Mouse (Mus musculus) cortical plate, adult 2 months (tissue): ENCODE results near the gene Sun5. TPM values are rescaled to one million over a fixed set of nuclear protein-coding genes. Genes with fewer than 3 reads are reported as not detected.
"Not testable (repeated sequence)": the region's sequence is repeated elsewhere in the genome, so short reads cannot be mapped to it uniquely, and the experiment has no call there.

Source experiments
- H3K27ac ChIP-seq: fragments of 200-500 bp; 2 replicates; pipeline ENCODE4 v1.5.1; 2012; ENCODE audit warnings: low read length, control low read depth, inconsistent platforms; ENCODE audit not compliant: insufficient read depth
- H3K4me1 ChIP-seq: fragments of 200-500 bp; 2 replicates; pipeline ENCODE4 v1.6.1; 2011; ENCODE audit warnings: low read length; ENCODE audit not compliant: control insufficient read depth, insufficient read depth
- H3K4me3 ChIP-seq: fragments of 200-500 bp; 2 replicates; pipeline ENCODE4 v1.5.1; 2011; ENCODE audit warnings: mild to moderate bottlenecking, low read length, control low read depth; ENCODE audit not compliant: insufficient read depth
- CTCF ChIP-seq: fragments of 200-500 bp; IDR thresholded peaks from 2 replicates; pipeline ENCODE4 v1.5.1; 2011; ENCODE audit warnings: mild to moderate bottlenecking, control low read depth, low read length; ENCODE audit not compliant: insufficient read depth; ENCODE audit errors: extremely low read depth
- POLR2A ChIP-seq: fragments of 200-500 bp; IDR thresholded peaks from 2 replicates; pipeline ENCODE4 v1.6.1; 2011; ENCODE audit warnings: mild to moderate bottlenecking, low read length, control low read depth; ENCODE audit not compliant: insufficient read depth; ENCODE audit errors: extremely low read depth
- polyA plus RNA-seq: library from polyadenylated mRNA; depleted of rRNA; stranded (reverse); fragments of >200 nt; gene quantifications from 2 replicates; pipeline ENCODE4 v1.2.3, GENCODE M21; 2012

Sun5 gene
- polyA plus RNA-seq, 1 experiment: not detected

- Histone ChIP-seq H3K4me1 (no peaks in the 10 kb centered on the region), H3K27ac (no peak overlapping the region), H3K4me3 (no peak overlapping the region)
- TF ChIP-seq POLR2A: no peak
Measured at GRCm38 (mm10) chr2:153859581-153859980, 11.3 kb downstream of the Sun5 start.

DNA sequence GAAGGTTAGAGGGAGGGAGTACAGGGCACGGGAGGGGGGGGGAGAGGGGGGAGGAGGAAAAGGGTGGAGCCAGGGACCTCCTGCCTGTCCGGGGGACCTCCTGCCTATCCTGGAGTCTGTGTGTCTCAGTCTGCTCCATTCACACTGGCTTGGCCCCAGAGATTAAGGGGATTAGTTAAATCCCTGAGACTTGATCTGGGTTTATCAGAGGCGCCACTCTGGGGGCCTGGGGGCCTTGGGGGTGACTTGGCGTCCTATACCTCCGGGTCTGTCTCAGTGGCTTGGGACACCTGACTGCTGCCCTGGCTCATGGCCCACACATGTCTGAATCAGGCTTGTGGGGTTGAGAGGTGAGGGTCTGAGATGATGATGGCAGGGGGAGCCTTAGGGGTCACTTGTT lies 17.3 kb downstream of the Sun5 start:
- Histone ChIP-seq H3K4me1 (no peaks in the 10 kb centered on the region), H3K27ac (no peak overlapping the region), H3K4me3 (no peak overlapping the region)
- TF ChIP-seq CTCF (no peak), POLR2A (no peak)

DNA sequence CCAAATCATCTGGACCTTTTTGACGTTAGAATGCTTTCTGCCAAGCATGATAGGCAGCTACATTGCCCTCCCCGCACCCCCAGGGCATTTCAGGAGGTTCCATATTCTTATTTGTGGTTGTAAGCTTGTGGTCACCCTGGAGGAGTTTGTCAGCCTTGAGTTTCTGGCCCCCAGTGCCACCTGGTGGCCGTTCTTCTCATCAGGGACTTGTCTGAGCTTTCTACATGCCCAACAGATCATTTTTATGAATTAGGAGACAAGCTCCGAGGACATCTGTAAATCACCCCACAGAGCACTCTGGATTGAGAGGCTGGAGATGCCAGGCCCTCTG lies 19.9 kb downstream of the Sun5 start:
- Histone ChIP-seq H3K4me3 (no peak overlapping the region), H3K27ac (no peak overlapping the region), H3K4me1 (no peaks in the 10 kb centered on the region)
- no peak for TF ChIP-seq POLR2A
- peak; percentile 53 for TF ChIP-seq CTCF

DNA sequence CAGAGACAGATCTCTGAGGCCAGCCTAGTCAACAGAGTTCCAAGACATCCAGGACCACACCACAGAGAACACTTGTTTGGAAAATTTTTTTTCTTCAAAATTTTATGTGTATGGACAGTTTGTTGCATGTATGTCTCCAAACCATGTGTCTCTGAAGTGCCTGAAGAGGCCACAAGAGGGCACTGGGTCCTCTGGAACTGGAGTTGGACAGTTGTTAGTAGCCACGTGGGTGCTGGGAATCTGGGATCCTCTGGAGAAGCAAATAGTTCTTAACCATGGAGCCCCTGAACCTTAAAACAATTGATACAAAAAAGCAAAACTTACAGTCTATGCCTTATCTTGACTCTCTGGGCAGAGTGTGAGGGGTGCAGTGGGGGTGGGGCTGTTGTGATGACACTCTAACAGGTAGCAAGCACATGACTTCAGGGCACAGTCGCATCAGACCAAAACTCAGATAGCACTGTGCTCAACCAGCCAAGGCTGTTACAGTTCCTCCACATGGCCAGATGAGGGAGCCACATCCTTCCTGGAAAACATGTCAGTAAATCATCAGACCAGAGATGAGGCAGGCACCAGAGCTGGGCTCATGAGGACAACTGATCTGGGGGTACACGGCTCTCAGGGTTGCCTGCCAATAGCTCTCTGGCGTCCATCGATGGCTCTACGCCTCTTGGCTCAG lies 20.4 kb downstream of the Sun5 start:
- Histone ChIP-seq H3K4me3 (no peak overlapping the region), H3K27ac (no peak overlapping the region), H3K4me1 (no peaks in the 10 kb centered on the region)
- peak; percentile 56 for TF ChIP-seq CTCF
- no peak for TF ChIP-seq POLR2A

GRCm38 (mm10) chr2:153848389-153848788 lies 22.5 kb downstream of the Sun5 start:
- no peaks in the 10 kb centered on the region for H3K4me1 ChIP-seq
- no peak overlapping the region for H3K4me3 ChIP-seq
- no peak overlapping the region for H3K27ac ChIP-seq
- TF ChIP-seq POLR2A (no peak), CTCF (no peak)

DNA sequence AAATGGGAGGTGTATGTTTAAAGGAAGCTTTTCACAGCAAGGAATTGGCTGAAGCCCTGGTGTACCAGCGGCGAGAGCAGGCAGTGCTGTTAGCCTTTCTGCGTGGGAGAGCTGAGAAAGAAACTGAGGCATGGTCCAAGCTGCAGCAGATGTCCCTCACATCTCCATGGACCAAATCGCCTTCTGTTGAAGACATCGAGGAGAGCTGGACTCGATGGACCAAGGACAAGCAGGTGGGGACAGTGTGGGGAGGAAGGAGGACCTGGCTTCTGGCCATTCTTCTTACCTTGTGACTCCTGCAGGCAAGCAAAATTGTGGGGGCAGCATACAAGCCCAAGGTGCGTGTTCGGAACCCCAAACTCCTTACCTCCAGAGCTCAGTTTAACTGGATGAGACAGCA lies 28.0 kb downstream of the Sun5 start:
- H3K4me1 ChIP-seq: no peaks in the 10 kb centered on the region
- no peak overlapping the region for H3K27ac ChIP-seq
- no peak overlapping the region for H3K4me3 ChIP-seq
- no peak for TF ChIP-seq POLR2A
- TF ChIP-seq CTCF: no peak

DNA sequence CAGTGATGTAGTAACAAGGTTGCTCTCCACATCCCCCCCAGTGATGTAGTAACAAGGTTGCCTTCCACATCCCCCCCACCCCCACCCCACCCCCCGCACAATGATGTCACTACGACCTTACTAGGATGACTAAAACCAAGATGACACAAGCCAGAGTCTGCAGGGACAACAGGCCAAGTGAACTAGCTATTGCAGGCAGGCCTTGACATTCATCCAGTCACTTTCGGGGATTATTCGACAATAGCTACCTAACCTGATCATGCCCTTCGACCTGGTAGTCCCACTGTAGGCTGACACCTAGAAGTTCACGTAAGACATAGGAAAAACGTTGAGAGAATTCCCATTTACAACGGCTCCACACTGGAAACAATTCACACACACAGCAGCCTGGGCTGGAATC lies 37.6 kb downstream of the Sun5 start:
- no peaks in the 10 kb centered on the region for H3K4me1 ChIP-seq
- H3K27ac ChIP-seq: no peak overlapping the region
- TF ChIP-seq POLR2A: no peak
- TF ChIP-seq CTCF: no peak
- no peak overlapping the region for H3K4me3 ChIP-seq

DNA sequence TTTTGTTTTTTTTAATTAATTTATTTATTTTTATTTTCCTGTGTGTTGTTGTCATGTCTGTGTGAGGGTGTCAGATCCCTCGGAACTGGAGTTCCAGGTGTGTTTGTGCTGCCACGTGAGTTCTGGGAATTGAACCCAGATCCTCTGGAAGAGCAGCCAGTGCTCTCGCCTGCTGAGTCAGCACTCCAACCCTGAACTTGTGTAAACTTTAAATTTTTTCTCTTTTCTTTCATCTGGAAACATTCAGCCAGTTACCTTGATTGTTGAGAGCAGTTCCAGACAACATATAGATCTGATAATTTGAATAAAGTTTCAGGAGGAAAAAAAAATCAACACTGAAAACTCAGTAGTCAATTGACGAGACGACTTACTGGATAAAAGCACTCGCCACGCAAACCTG lies 42.2 kb downstream of the Sun5 start:
- no peak for TF ChIP-seq POLR2A
- TF ChIP-seq CTCF: no peak
- Histone ChIP-seq H3K4me3 (no peak overlapping the region), H3K4me1 (no peaks in the 10 kb centered on the region), H3K27ac (no peak overlapping the region)

DNA sequence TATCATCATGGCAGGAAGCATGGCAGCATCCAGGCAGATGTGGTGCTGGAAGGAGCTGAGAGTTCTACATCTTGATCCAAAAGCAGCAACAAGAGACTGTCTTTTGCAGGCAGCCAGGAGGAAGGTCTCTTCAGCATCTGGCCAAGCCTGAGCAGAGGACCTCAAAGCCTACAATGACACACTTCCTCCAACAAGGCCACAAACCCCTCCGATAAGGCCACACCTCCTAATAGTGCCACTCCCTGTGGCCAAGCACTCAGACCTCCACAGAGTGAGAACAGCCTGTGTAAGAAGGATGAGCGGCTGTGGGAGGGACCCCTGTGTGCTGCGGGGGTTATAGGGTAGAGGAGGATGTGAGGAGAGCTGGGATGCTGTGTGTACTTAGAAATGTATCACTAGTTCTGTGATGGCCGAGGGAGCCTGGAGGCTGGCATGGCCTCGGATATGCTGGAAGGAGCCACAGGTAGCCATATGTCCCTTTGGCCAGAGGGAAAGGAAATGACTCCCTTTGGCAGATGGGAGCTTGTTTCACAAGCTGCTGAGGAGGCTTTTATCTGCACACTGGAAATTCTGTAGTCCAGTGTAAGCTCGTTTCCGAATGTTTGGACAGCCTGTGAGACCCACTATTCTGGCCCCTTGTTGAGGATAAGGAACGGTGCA lies 43.6 kb downstream of the Sun5 start:
- H3K4me3 ChIP-seq: no peak overlapping the region
- TF ChIP-seq CTCF: no peak
- TF ChIP-seq POLR2A: no peak
- no peaks in the 10 kb centered on the region for H3K4me1 ChIP-seq
- no peak overlapping the region for H3K27ac ChIP-seq

DNA sequence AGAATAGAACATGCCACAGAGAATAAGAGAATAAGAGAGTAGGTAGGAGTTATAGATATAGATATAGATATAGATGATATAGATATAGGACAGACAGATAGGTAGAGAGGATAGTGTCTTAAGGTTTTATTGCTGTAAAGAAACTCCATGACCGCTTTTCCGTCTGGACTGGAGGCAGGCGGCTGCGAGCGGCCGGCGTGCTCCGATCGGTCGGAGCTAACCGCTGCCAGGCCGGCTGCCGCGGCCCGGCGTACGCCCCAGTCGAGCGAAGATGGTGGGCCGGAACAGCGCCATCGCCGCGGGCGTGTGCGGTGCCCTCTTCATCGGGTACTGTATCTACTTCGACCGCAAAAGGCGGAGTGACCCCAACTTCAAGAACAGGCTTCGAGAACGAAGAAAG lies 45.0 kb downstream of the Sun5 start:
- not testable (repeated sequence) for H3K4me1 ChIP-seq, H3K27ac ChIP-seq, H3K4me3 ChIP-seq
